Mouse (Mus musculus) heart, postnatal 0 days (tissue): Measurements from ENCODE around the gene Rhcg.
A peak's percentile ranks its signal among the peaks of the same experiment; 100 is the strongest.

Experiments used
- CTCF ChIP-seq: IDR thresholded peaks from 2 replicates; pipeline ENCODE4 v1.5.1; 2016; ENCODE audit warnings: antibody characterized with exemption, control low read depth, low read depth
- EP300 ChIP-seq: IDR thresholded peaks from 2 replicates; pipeline ENCODE4 v1.6.1; 2016; ENCODE audit warnings: antibody characterized with exemption, low read depth

DNA sequence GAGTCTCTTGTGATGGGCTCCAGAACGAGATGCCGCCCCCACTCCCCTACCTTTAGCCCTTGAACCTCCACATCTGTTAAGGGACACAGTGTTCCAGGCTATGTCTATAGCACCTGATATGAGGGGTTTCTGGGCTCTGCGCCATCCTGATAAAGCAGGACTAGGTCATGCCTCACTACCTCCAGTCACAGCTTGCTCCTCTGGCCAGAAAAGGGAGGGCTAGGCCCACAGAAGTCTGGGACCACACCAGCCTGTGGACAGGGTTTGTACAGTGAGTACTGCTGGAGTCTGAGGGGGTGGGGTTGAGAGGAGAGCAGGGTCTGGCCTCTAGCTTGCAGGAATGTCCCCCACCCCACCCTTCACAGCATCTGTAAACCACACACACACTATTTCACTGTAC lies 29.8 kb upstream of the Rhcg start:
- no peak for TF ChIP-seq CTCF
- peak; percentile 92 for TF ChIP-seq EP300
